Mouse (Mus musculus): ENCODE results near the gene Bcl2l12.
A peak's percentile ranks its signal among the peaks of the same experiment; 100 is the strongest.

The Bcl2l12 gene

DNA sequence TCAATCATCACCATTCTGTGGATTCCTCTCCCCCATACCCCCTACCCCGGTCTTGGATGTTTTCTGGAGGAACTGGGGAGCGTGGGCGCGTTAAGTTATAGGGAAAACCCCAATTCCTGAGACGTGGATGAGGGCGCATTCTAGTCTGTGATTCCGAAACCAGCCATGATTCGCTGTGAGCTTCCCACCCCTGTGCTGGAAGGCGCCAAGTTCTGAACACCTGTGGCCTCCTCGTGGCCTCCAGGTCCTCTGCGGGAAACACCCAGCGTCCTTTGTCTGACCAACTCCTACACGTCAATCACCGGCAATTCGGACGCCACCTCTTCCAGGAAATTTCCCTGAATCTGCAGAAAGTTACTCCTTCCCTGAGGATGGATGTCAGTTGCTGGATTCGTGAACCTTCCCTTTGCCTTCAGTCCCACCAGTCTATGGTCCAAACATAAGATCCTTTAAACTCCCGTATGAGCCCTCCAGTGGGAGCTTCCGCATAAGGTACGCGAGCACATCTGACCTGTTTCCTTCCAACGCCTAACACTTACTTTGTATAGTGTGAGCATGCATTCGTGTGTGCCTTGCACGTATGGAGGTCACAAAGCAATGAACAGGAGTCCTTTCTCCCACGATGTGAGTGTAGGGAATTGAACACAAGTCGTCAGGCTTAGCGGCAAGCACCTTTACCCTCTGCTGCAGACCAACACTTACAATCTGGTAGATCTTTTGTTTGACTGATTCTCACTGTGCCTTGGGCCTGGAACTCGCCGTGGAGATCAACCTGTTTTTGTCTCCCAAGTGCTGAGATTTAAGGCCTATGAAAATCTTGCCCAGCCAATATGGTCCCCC lies 11.4 kb downstream of the Bcl2l12 start:
- DNase-seq (ENCODE audit: low spot score in 2 of 2): no peak

DNA sequence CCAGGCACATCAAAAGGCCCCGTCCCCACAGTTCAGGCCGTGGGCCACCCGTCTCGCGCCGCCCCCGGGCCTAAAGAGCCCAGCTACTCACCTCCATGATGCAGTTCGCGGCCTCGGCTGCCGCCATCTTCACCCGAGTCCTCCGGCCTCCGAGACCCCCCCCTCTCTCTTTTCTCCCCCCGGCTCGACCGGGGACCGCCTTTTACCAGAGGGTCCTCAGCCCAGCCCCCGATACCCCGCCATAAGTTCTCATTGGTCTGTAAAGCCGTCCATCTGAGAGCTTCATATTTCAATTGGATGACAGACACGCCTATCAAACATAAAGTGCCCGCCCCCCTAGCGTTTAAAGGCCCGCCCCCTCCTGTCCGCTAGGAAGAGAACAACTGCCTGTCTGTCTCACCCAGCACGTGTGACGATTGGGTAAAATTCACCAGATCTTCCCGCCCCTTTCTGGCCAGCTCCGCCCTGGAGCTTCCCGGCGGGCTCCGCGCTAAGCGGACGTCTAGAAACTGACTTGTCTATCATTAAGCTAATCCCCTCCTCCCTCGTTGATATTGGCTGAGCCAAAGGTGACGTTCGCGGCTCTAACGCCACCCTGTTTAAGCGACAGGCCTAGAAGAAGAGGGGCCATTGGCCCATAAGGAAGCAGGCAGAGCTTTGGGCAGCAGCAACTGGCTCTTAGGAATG lies 12.2 kb downstream of the Bcl2l12 start, which contains the start of gene Prmt1:
TSS of gene Prmt1 (minus strand) at position 377 of the 687 bp plus-strand sequence.
- peak; percentile 91 to 97 for DNase-seq (ENCODE audit: low spot score in 2 of 2)

DNA sequence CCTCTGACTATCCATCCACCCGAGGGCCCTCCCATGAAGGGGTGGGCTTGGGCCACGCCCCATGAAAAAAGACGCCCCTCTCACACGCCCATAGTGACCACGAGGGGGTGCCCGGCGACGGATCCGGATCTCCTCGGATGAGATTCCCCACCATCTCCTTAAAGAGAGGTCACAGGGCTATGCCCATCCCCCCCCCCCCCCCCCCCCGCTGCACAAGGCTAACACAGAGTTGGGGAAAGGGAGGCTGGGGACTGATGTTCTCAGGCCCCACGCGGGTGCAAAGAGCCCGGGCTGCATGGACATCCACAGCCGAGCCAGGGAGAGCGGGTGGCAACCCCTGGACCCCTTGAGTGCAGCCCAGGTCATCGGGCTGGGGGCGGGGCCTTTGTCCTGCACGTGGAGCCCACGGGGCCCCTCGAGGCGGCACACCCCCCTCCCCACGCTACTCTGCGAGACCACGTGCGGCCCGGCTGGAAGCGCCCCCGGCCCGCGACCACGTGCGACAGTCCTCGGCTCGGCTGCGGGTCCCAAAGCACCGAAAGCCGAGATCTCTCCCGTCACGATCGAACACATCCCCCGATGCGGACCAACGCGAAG lies 12.8 kb downstream of the Bcl2l12 start:
- no peak for DNase-seq (ENCODE audit: low spot score in 2 of 2)

DNA sequence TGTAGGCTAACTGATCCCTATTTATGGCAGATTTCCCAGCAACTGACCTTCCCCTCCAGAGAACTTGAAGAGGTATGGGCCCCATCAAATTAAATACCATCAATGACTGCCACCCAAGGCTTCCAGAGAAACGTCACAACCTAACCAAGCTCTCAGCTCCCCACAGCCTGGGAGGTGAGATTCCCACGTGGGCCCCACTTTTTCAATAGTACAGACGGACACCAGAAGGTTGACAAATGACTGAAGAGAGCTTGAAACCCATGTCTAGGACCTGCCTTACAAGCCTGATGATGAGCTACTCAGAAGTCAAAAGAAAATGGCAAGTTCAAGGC lies 13.7 kb downstream of the Bcl2l12 start:
- no peak for DNase-seq (ENCODE audit: low spot score in 2 of 2)

DNA sequence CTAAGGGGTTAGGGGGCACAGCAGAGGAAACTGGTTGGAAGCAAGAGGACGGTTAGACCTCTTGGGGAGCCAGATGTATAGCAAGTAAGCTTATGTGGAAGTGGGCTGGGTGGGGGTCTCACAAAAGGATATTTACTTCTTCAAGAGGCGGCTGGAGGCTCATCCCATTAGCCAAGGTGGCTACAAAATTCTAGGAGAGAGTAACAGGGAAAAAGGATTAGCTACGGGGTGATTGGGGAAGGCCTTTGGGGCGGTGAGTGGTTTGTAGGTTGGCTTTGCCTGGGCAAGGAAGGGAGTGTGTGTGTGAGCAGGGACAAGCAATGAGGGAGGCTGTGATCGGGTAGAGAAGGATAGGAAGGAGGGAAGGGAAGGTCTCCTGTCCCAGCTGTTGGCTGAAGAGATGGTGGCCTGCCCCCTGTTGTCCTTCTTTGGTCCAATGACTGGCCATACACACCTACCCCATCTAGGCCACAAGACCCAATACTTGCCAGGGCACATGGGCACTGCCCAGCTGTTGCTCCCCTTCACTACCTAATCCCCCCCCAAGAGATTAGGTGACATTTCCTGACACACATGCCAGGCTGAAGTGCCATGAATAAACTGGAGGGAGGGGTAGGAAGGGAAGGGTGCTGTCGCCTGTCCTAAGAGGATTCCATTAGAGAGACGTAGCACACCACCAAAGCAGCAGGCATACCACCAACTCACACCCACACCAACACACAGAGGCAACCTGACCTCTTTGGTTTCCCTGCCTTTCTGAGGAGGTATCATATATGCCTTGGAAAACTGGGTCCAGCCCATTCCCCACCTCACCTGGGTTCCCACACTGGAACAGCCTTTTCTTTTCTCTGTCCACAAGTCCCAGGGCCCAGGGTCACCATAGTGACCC lies 14.3 kb downstream of the Bcl2l12 start:
- no peak for DNase-seq (ENCODE audit: low spot score in 2 of 2)

DNA sequence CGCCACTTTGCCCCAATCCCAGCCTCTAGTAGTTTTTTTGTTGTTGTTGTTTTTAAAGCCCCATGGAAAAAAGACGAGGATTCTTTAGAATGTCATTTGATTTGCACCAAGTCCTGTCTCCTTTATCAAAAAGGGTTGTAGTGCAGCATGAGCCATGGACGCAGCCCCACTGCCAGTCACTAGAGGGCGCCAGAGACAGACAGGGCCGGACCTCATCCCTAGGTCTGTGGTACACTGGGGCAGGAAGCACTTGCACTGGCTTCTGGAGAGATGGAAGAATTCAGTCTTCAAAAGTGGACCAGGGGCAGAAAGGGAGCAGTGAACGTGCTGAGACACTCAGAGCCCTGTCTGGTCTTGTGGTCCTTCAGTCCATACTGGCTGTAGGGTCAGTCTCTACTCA lies 15.4 kb downstream of the Bcl2l12 start:
- DNase-seq (ENCODE audit: low spot score in 2 of 2): peak; percentile 76 to 78

DNA sequence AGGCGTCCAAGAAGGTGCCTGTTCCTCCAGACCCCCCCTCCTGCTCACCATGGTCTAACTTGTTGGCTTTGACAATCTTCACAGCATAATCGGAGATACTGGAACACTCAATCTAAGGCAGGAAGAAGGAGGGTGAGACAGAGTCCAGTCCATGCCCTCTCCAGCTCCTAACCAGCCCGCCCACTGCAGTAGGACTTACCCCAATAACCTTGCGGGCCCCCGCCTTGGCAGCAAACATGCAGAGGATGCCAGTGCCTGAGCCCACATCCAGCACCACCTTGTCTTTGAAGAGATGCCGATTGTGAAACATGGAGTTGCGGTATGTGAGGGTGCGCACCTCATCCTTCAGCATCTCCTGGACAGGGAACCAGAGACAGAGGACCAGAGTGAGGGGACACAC lies 17.0 kb downstream of the Bcl2l12 start:
- DNase-seq (ENCODE audit: low spot score in 2 of 2): no peak

DNA sequence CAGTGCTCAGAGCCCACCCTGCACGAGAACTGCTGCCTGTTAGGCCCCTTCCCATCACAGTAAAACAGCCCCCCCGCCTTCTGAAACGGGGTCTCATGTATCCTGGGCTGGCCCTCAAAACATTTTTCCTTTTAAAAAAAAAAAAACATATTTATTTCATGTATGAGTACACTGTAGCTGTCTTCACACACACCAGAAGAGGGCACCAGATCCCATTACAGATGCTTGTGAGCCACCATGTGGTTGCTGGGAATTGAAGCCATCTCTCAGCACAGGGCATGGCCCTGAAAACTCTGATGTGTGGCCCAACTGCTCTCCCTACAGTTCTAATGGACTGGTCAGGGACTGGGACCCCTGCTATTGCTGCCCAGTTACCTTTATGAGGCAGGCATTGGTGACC lies 20.2 kb downstream of the Bcl2l12 start:
- no peak for DNase-seq (ENCODE audit: low spot score in 2 of 2)

DNA sequence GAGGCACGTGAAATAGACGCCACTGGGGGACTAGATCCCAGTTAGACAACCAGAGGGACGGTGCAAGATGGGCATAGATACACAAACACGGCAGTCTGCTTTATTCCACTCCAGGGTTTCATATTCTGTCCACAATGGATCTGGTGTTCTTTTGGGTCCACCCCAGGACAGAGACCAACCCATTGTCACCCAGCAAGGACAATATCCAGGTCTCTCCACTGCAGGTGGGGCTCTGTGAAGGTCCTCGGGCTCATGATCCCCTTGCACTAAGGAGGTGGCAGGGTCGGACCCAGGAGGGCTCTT lies 23.4 kb downstream of the Bcl2l12 start:
- DNase-seq (ENCODE audit: low spot score in 2 of 2): no peak

DNA sequence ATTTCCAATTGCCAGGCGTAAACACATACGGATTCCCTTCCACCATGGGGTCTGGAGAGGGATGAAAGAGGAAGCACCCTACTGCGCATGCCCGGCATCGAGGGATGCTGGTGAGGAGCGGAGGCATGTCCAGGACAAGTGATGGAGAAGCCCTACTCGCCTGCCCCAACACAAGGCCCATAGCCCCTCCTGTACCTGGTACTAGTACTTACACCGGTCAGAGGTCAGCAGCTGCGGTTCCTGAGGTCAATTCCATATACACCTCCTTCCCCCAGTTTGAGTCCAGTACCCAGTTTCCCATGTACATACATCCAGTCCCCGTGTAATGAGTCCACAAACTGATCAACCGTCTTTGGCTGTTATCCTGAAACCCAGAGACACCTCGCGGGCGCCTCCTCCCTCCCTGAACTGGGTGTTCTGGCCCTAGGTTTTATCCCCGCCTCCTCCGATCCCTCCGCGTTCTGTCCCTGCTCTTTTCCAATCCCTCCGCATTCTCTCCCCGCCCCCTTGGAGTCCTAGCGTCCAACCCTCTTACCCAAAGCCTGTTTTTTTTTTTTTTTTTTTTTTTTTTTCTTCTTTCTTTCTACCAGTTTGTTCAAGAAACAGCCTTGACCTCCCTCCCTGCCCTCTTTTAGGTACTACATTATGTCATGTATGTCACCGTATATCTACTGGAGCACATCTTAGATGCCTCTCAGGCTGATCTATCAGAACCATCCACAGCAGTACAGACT lies 24.0 kb downstream of the Bcl2l12 start, which contains the start of gene Cpt1c:
TSS of gene Cpt1c (minus strand) at position 469 of the 734 bp plus-strand sequence.
- DNase-seq (ENCODE audit: low spot score in 2 of 2): peak; percentile 74 to 78

DNA sequence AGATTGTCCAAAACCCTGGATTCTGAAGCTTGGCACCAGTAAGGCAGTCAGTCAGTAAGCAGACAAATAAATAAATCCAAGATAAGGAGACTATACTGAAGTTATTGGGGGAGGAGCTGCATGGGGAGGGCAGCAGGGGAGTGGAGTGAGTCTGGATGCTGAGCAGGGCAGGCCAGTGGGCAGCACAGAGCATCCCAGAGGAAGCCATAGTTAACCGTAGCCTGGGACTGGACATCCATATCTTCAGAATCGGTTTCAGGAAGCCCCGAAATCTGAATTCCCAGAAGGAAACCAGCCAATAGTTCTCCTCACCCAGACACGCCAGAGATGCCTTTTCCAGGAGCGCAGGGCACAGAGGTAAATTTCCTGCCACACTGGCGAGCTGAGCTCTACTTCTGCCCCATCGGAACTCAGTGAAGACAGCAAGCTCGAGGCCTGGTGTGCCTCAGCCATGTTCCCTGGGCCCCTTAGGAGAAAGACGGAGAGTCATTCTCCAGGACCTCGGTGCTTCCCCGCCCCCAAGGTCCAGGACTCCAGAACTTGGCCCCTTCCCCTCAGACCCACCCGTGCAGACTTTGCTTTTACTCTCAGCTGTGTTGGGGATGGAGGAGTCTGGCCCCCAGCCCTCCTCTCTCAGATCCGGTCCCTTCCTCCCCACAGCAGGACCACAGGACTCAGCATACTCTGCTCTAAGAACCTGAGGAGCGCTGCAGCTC lies 24.9 kb downstream of the Bcl2l12 start:
- no peak for DNase-seq (ENCODE audit: low spot score in 2 of 2)

DNA sequence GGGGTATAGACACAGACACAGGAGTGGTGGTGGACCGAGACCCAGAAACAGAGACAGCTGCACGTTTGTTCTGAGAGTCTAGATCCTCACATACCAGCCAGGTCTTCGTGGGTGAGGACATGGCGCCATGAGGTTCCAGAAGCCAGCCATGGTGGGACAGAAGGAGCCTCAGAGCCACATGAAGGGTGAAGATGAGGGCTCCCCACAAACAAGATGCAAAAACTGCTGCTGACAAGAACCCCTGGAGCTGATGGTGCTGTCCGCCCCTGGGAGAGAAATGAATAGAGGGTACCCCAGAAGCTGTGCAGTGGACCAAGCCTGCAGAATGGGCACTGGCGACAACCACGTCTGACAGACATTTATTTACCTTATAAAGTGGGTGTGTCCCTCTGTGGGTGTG lies 27.4 kb downstream of the Bcl2l12 start:
- DNase-seq (ENCODE audit: low spot score in 2 of 2): no peak

DNA sequence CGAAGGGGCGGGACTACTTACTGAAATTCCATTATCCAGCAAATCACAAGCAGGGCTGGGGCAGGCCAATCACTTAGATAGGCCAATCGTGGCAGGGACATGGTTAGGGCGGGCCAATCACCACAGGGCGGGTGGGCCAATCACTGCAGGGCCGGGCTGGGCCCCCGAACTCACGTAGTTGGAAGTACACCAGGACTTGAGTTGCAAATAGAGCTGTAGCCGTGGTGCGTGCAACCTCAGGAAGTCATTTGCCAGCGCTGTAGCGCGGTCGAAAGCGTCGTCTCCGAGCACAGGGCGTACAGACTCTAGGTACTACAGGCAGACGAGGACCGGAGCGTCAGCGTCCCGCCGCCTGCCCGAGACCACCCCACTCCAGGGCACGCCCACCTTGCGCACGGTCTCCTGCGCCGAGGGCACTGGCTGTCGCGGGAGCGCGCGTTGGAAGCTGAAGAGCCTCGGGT lies 28.3 kb downstream of the Bcl2l12 start:
- DNase-seq (ENCODE audit: low spot score in 2 of 2): peak; percentile 52 to 67

DNA sequence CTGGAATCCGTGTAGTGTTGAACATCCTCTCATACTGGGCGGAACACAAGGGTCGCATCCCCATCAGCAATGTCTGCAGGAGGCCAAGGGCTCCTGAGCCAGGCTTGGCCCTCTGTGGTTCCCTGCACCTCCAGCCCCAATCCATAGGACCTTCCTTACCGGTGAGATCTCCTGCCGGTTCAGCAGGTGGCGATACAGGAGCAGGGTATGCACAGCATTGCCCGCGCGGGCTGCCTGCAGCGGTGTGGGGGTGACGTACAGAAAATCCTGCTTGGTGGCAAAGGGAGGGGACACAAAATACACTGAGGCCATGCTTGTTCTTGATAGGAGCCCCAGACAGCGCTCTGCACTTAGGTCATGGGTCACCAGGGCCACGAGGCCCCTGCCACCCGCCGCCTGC lies 31.9 kb downstream of the Bcl2l12 start:
- DNase-seq (ENCODE audit: low spot score in 2 of 2): no peak

DNA sequence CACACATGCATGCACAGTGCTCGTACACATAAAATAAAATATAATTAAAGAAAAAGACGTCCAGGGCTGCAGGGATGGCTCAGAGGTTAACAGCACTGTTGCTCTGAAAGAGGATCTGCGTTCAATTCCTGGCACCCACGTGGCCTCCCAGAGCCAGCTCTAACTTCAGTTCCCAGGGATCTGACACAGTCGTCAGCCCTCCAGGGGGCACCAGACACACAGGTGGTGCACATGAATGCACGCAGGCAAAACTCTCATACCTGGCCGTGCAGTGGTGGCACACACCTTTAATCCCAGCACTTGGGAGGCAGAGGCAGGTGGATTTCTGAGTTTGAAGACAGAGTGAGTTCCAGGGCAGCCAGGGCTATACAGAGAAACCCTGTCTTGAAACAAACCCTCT lies 32.5 kb downstream of the Bcl2l12 start:
- DNase-seq (ENCODE audit: low spot score in 2 of 2): no peak

DNA sequence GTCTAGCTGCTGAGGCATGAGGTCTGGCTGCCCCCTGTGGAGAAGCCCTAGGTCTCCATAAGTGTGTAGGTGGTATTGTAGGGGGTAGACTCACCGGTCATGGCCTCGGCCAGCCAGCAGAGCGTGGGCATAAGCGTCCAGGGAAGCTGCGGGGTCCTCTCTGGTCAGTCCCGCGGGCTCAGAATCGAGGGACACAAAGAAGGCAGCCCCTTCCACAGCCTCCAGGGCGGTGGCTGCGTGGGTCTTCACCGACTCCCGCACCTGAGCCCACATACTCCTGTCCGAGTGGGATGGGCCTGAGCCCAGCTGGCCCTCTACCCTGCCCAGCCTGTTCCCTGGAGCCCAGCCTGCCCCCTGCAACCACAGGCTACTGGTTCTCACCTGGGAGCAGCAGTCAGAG lies 33.5 kb downstream of the Bcl2l12 start:
- no peak for DNase-seq (ENCODE audit: low spot score in 2 of 2)

DNA sequence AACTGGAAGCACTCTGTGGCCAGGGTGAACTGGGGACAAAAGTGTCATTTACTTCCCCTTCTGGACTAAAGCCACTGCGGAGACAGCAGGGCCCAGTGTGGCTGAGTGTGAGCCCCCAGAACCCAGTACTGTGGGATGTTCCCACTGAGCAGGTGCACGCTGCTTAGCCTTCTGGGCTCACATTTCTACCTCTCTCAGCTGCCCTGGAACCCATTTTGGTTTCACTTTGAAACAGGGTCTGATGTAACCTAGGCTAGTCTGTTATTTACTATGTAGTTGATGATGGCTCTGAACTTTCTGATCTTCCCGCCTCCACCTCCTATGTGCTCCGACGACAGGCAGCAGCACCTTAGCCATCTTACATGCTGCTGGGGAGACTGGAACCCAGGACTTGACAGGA lies 35.7 kb downstream of the Bcl2l12 start:
- DNase-seq (ENCODE audit: low spot score in 2 of 2): no peak

DNA sequence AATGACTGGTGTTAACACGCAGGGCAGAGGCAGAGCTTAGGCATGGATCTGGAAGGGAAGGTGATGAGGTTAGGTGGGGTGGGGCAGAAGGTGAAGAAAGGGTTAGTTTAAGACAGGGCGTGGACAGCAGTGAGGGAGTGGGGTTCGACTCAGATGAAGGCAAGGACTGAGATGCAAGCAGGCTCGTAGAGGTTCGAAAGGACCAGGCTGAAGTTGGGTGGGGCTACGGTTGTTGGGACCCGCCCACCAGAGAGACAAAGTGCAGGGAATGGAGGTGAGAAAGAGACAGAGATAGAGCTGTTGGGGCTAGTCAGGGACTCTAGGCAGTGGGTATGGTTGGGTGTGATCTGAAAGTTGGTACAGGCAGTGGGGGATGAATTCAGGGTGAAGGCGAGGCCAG lies 36.2 kb downstream of the Bcl2l12 start:
- DNase-seq (ENCODE audit: low spot score in 2 of 2): no peak

DNA sequence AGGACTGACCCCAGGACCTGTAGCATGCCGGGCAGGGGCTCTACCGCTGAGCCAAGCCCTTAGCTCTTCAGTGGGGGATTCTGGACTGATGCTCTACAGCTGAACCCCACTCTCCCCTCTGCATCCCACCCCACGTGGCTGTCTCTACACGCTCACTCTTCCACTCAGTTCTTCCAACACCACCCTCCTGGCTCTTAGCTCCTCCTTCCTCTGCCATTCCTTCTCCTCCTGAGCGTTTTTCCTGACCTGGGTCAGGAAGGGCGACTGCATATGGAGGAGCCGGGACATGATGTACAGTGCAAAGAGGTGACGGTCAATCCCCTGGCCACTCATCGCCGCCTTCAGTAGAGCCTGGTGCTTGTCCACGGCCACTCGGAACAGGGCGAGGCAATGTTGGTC lies 38.0 kb downstream of the Bcl2l12 start:
- no peak for DNase-seq (ENCODE audit: low spot score in 2 of 2)

DNA sequence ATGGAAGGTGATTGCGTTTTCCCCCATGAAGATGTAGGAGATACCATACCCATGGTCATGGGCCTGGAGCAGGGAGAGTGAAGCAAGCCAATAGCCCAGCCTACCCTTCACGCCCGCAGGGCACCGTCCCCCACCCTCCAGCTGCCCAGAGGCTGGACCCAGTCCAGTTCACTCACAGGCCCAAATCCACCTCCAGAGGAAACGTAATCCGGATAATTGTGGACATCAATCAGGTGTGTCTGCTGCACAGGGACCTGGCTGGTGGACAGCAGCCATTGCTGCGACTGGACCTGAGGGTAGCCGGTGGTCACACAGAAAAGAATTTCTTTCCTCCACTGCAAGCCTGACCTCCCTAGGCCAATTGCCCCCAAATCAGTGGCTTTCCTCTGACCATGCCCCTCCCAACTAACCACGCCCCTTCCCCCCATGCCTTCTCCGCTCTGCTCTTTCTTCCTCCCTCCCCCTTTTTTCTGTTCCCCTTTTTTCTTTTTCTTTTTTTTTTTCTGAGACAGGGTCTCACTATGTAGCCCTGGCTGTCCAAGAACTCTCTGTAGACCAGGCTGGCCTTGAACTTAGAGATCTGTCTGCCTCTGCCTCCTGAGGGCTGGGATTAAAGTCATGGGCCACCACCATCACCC lies 38.5 kb downstream of the Bcl2l12 start:
- no peak for DNase-seq (ENCODE audit: low spot score in 2 of 2)

Data from frontal cortex, postnatal 25 days (tissue).